Mouse (Mus musculus) embryo, embryonic 10 days (tissue): ENCODE data around the gene Olfr117.
"Not testable (repeated sequence)": the region's sequence is repeated elsewhere in the genome, so short reads cannot be mapped to it uniquely, and the experiment has no call there.

Experiments used
- DNase-seq: peaks from one replicate; pipeline ENCODE4 v3.0.0-alpha.2; 2015; ENCODE audit warnings: low spot score

The Olfr117 gene

DNA sequence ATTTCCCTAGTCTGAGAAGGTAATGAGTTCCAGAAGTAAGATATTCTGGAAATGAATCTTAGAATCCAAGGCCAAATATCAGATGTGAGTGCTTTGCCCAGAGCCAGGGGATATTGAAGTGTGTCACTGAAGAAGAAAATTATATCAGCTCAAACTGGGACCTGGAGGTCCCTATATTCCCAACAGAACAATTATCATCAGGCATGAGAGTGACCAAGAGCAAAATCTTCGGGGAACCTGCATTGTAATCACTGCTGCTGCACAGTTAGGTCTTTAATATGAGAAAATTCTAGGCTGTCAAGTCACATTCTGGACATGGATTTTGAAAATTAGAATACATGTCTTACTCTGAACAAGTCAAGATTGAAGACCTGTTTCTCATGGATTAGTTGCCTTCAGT lies at the start of gene Olfr117:
TSS of gene Olfr117 (minus strand) at position 101 of the 400 bp plus-strand sequence.
- no peak for DNase-seq

DNA sequence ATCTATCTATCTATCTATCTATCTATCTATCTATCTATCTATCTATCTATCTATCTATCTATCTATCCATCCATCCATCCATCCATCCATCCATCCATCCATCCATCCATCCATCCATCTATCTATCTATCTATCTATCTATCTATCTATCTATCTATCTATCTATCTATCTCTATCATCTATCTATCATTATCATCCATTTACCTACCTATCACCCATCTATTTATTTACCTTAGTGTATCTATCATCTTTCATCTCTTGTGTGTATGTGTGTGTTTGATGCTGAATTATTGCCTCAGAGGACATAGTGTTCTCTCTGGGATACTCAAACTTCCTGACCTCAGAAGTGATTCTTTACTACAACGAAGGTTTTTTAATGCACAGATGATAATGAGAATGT lies 32.7 kb upstream of the Olfr117 start, which contains the start of gene Olfr119:
TSS of gene Olfr119 (plus strand) at position 301 of the 400 bp plus-strand sequence.
- DNase-seq: not testable (repeated sequence)

DNA sequence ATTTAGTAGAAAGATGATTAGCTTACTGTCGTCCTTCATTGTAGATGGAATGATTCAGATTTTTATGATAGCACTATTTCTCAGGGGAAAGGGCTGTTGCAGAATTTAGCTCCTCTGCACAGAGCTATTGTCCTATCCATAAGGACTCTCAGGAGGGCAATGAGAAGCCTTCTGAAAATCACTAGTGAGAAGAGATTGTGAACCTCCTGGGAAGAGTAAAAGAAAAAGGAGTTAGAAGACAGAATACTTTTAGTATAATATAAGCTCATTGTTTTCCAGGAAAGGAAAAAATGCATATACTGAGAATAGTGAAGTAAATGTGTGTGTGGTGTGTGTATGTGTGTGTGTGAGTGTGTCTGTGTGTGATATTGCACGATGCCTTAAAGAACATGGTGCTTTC lies 3.1 kb upstream of the Olfr117 start, which contains the start of gene Olfr118:
TSS of gene Olfr118 (plus strand) at position 301 of the 400 bp plus-strand sequence.
- DNase-seq: no peak

DNA sequence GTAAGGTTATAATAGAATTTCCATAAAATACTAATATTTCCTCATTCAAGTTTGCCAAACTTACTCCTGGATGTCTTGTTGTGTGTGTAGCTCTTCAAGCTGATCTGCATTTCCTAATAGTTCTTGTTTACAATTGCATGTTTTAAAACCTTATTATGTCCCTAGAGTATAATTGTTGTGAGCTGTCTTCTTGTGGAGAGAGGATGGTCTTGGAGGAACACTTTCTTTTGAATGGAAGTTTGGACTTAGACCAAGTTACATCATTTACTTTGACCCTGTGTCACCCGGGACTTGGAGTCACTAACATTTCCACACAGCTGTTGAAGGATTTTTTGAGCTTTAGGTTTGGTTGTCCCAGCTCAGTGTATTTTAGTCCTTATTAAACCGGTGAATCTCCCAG lies 36.6 kb downstream of the Olfr117 start, which contains the start of the genes Olfr115 and Olfr116:
TSS of gene Olfr115 (minus strand) at position 101 of the 400 bp plus-strand sequence.
TSS of gene Olfr116 (minus strand) at position 191 of the 400 bp plus-strand sequence.
- no peak for DNase-seq
